Mouse (Mus musculus): ENCODE measurements around the gene Ccdc9b.

Ccdc9b gene

GRCm38 (mm10) chr2:118761906-118762783 is at the start of gene Ccdc9b:
Gene Ccdc9b, minus strand, starts transcription at chr2:118762661.
- peak; percentile 95 for DNase-seq (ENCODE audit: low spot score)

- peak; percentile 95 for DNase-seq (ENCODE audit: low spot score)
Observed at GRCm38 (mm10) chr2:118810861-118811260, 48.4 kb upstream of the Ccdc9b start.

- DNase-seq (ENCODE audit: low spot score), result peak; percentile 89
Observed at GRCm38 (mm10) chr2:118806860-118807259, 44.4 kb upstream of the Ccdc9b start.

GRCm38 (mm10) chr2:118805756-118806155 is 43.3 kb upstream of the Ccdc9b start:
- no peak for DNase-seq (ENCODE audit: low spot score)

GRCm38 (mm10) chr2:118805137-118805536 is 42.7 kb upstream of the Ccdc9b start:
- no peak for DNase-seq (ENCODE audit: low spot score)

- no peak for DNase-seq (ENCODE audit: low spot score)
Observed at GRCm38 (mm10) chr2:118804474-118804873, 42.0 kb upstream of the Ccdc9b start.

GRCm38 (mm10) chr2:118802542-118803118 is 40.2 kb upstream of the Ccdc9b start:
- DNase-seq (ENCODE audit: low spot score), result no peak

- no peak for DNase-seq (ENCODE audit: low spot score)
Observed at GRCm38 (mm10) chr2:118793636-118794035, 31.2 kb upstream of the Ccdc9b start.

- DNase-seq (ENCODE audit: low spot score), result no peak
Observed at GRCm38 (mm10) chr2:118792259-118792613, 29.8 kb upstream of the Ccdc9b start.

GRCm38 (mm10) chr2:118791591-118792258 is 29.3 kb upstream of the Ccdc9b start:
- DNase-seq (ENCODE audit: low spot score), result no peak

- DNase-seq (ENCODE audit: low spot score), result peak; percentile 44
Observed at GRCm38 (mm10) chr2:118790551-118791525, 28.4 kb upstream of the Ccdc9b start.

GRCm38 (mm10) chr2:118790221-118790550 is 27.7 kb upstream of the Ccdc9b start:
- DNase-seq (ENCODE audit: low spot score), result no peak

- peak; percentile 77 for DNase-seq (ENCODE audit: low spot score)
Observed at GRCm38 (mm10) chr2:118789501-118789900, 27.0 kb upstream of the Ccdc9b start.

GRCm38 (mm10) chr2:118786525-118786924 is 24.1 kb upstream of the Ccdc9b start:
- no peak for DNase-seq (ENCODE audit: low spot score)

GRCm38 (mm10) chr2:118783663-118784062 is 21.2 kb upstream of the Ccdc9b start:
- DNase-seq (ENCODE audit: low spot score), result peak; percentile 74

- peak; percentile 90 for DNase-seq (ENCODE audit: low spot score)
Observed at GRCm38 (mm10) chr2:118783093-118783492, 20.6 kb upstream of the Ccdc9b start.

GRCm38 (mm10) chr2:118782303-118782702 is 19.8 kb upstream of the Ccdc9b start:
- peak; percentile 88 for DNase-seq (ENCODE audit: low spot score)

- DNase-seq (ENCODE audit: low spot score), result peak; percentile 29
Observed at GRCm38 (mm10) chr2:118781115-118781514, 18.7 kb upstream of the Ccdc9b start.

- DNase-seq (ENCODE audit: low spot score), result peak; percentile 92
Observed at GRCm38 (mm10) chr2:118779504-118780480, 17.3 kb upstream of the Ccdc9b start, which contains the start of gene Disp2. Gene Disp2, plus strand, starts transcription at chr2:118779719.

- DNase-seq (ENCODE audit: low spot score), result peak; percentile 31
Observed at GRCm38 (mm10) chr2:118779065-118779464, 16.6 kb upstream of the Ccdc9b start.

Measured in adipocyte (in vitro differentiated cells).